Mouse (Mus musculus) midbrain, embryonic 16.5 days (tissue): Measurements from ENCODE around the gene Mphosph9. TPM values are rescaled to one million over a fixed set of nuclear protein-coding genes. Genes with fewer than 3 reads are reported as not detected.

Experiments used
- ATAC-seq: fragments of 200-750 bp; cut with Nextera tagmentation; 2 replicates; pipeline ENCODE4 v1.8.0; 2017; ENCODE audit warnings: moderate TSS enrichment
- H3K27ac ChIP-seq: fragments of 300-500 bp; sonication (generic); 2 replicates; pipeline ENCODE4 v1.5.1; 2014; ENCODE audit warnings: mild to moderate bottlenecking, low read length, mixed read lengths
- H3K27me3 ChIP-seq: fragments of 300-500 bp; sonication (generic); 2 replicates; pipeline ENCODE4 v1.6.1; 2014; ENCODE audit warnings: low read depth, low read length, mixed read lengths; ENCODE audit not compliant: control insufficient read depth, insufficient read depth
- H3K36me3 ChIP-seq: fragments of 300-500 bp; sonication (generic); 2 replicates; pipeline ENCODE4 v1.6.1; 2014; ENCODE audit warnings: mild to moderate bottlenecking, low read length, moderate library complexity, mixed read lengths; ENCODE audit not compliant: control insufficient read depth, insufficient read depth
- H3K4me1 ChIP-seq: fragments of 300-500 bp; sonication (generic); 2 replicates; pipeline ENCODE4 v1.6.1; 2014; ENCODE audit warnings: mild to moderate bottlenecking, low read length, mixed read lengths; ENCODE audit not compliant: control insufficient read depth, insufficient read depth
- H3K4me2 ChIP-seq: fragments of 300-500 bp; sonication (generic); 2 replicates; pipeline ENCODE4 v1.6.1; 2014; ENCODE audit warnings: mild to moderate bottlenecking, low read length, mixed read lengths
- H3K4me3 ChIP-seq: fragments of 300-500 bp; sonication (generic); 2 replicates; pipeline ENCODE4 v1.5.1; 2014; ENCODE audit warnings: low read depth, mild to moderate bottlenecking, low read length, moderate library complexity, mixed read lengths
- H3K9ac ChIP-seq: fragments of 300-500 bp; sonication (generic); 2 replicates; pipeline ENCODE4 v1.6.1; 2014; ENCODE audit warnings: low read depth, low read length, mixed read lengths
- H3K9me3 ChIP-seq: fragments of 300-500 bp; sonication (generic); replicated peaks from 2 replicates; pipeline ENCODE4 v1.6.1; 2014; ENCODE audit warnings: mild to moderate bottlenecking, low read length, mixed read lengths; ENCODE audit not compliant: control insufficient read depth, poor library complexity, severe bottlenecking
- WGBS: fragments of 180-500 bp; shearing (Covaris S2); extraction: QIAGEN DNeasy Blood & Tissue Kit; methylation state at CpG from one replicate; pipeline ENCODE4 v1.1.7; 2014; 5-methylcytosine and 5-hydroxymethylcytosine counted together
- polyA plus RNA-seq: library from polyadenylated mRNA; unstranded; fragments of >200 nt; fragmentation: Nextera tagmentation; extraction: Ambion mirVana; gene quantifications from 2 replicates; pipeline ENCODE4 v1.2.1, GENCODE M21; 2015

Gene Mphosph9
- polyA plus RNA-seq, 1 experiment from 2014 or later: 9.3 TPM

GRCm38 (mm10) chr5:124204127-124204794 is 123.5 kb downstream of the Mphosph9 start:
- Histone ChIP-seq H3K27ac (no peak overlapping the region; the same call in 1 of the 2 replicates), H3K27me3 (no peaks in the 10 kb centered on the region), H3K4me3 (no peak overlapping the region), H3K9me3 (no peaks in the 10 kb centered on the region), H3K4me1 (peaks cover 9% of the 10 kb centered on the region), H3K4me2 (no peak overlapping the region), H3K36me3 (no peaks in the 10 kb centered on the region), H3K9ac (no peak overlapping the region)
- 83% methylated on average over 9 of the region's 9 CpGs for WGBS
- ATAC-seq: no peak

- no peaks in the 10 kb centered on the region for H3K9me3 ChIP-seq
- WGBS: 88% methylated on average over 4 of the region's 4 CpGs
- no peak for ATAC-seq
- no peaks in the 10 kb centered on the region for H3K36me3 ChIP-seq
- no peaks in the 10 kb centered on the region for H3K27me3 ChIP-seq
- no peak overlapping the region for H3K4me3 ChIP-seq
- no peak overlapping the region for H3K27ac ChIP-seq
- H3K4me1 ChIP-seq: peaks cover 9% of the 10 kb centered on the region
- H3K4me2 ChIP-seq: no peak overlapping the region
- no peak overlapping the region for H3K9ac ChIP-seq
Observed at GRCm38 (mm10) chr5:124203251-124203650, 124.5 kb downstream of the Mphosph9 start.

- Histone ChIP-seq H3K9ac (no peak overlapping the region), H3K4me1 (peaks cover 9% of the 10 kb centered on the region), H3K9me3 (no peaks in the 10 kb centered on the region), H3K4me2 (no peak overlapping the region), H3K36me3 (no peaks in the 10 kb centered on the region), H3K4me3 (no peak overlapping the region), H3K27ac (no peak overlapping the region), H3K27me3 (no peaks in the 10 kb centered on the region)
- ATAC-seq: no peak
- WGBS: 68% methylated on average over 4 of the region's 4 CpGs
Observed at GRCm38 (mm10) chr5:124202071-124202470, 125.7 kb downstream of the Mphosph9 start.

GRCm38 (mm10) chr5:124201564-124201963 is 126.2 kb downstream of the Mphosph9 start:
- H3K4me1 ChIP-seq: peaks cover 7% of the 10 kb centered on the region
- WGBS: 84% methylated on average over 2 of the region's 2 CpGs
- no peaks in the 10 kb centered on the region for H3K27me3 ChIP-seq
- no peak overlapping the region for H3K27ac ChIP-seq
- ATAC-seq: no peak
- H3K9ac ChIP-seq: no peak overlapping the region
- H3K9me3 ChIP-seq: no peaks in the 10 kb centered on the region
- no peaks in the 10 kb centered on the region for H3K36me3 ChIP-seq
- no peak overlapping the region for H3K4me2 ChIP-seq
- H3K4me3 ChIP-seq: no peak overlapping the region

Other genes with a start within 250 kb of the Mphosph9 start
- 15.5 and 21.7 TPM in 2 replicates for gene Abcb9, start 232.2 kb downstream of the Mphosph9 start, polyA plus RNA-seq
- gene Ogfod2, start 215.7 kb downstream of the Mphosph9 start, polyA plus RNA-seq: 41.8 and 43.7 TPM in 2 replicates
- gene Arl6ip4, start 211.9 kb downstream of the Mphosph9 start, polyA plus RNA-seq: 78.0 and 81.6 TPM in 2 replicates
- gene Pitpnm2, start 78.2 kb downstream of the Mphosph9 start, polyA plus RNA-seq: 9.6 and 10.9 TPM in 2 replicates
- gene 2810006K23Rik, start 117 bp upstream of the Mphosph9 start, polyA plus RNA-seq: 10.5 and 11.1 TPM in 2 replicates
- 40.4 and 53.6 TPM in 2 replicates for gene Cdk2ap1, start 35.1 kb upstream of the Mphosph9 start, polyA plus RNA-seq
- gene Sbno1, start 98.0 kb upstream of the Mphosph9 start, polyA plus RNA-seq: 94.5 and 113 TPM in 2 replicates
- 12.3 and 15.4 TPM in 2 replicates for gene Kmt5a, start 112.0 kb upstream of the Mphosph9 start, polyA plus RNA-seq
- 25.3 and 29.9 TPM in 2 replicates for gene Rilpl2, start 150.4 kb upstream of the Mphosph9 start, polyA plus RNA-seq
- gene Snrnp35, start 155.2 kb upstream of the Mphosph9 start, polyA plus RNA-seq: 19.9 and 21.7 TPM in 2 replicates
- gene Rilpl1, start 203.4 kb upstream of the Mphosph9 start, polyA plus RNA-seq: 10.6 and 11.7 TPM in 2 replicates
- gene Tmed2, start 212.7 kb upstream of the Mphosph9 start, polyA plus RNA-seq: 340 and 348 TPM in 2 replicates
- gene Ddx55, start 224.9 kb upstream of the Mphosph9 start, polyA plus RNA-seq: 25.7 and 27.8 TPM in 2 replicates